Mouse (Mus musculus): Measurements from ENCODE around the gene Dag1.

GRCm38 (mm10) chr9:108238402-108238801, 25.4 kb downstream of the Dag1 start:
- TF ChIP-seq TAL1 (IDR thresholded peaks at IDR 0.05; ENCODE audit: low read length) (no peak), GATA1 (IDR thresholded peaks at IDR 0.05; ENCODE audit: low read length) (no peak)
